Mouse (Mus musculus) heart, embryonic 14.5 days (tissue): Measurements from ENCODE around the gene Ispd. TPM values are rescaled to one million over a fixed set of nuclear protein-coding genes. Genes with fewer than 3 reads are reported as not detected.

ENCODE experiments used
- ATAC-seq: fragments of 200-750 bp; cut with Nextera tagmentation; 2 replicates; pipeline ENCODE4 v1.8.0; 2017; ENCODE audit warnings: low read depth, moderate TSS enrichment; ENCODE audit not compliant: insufficient number of reproducible peaks, insufficient read depth, low FRiP score
- H3K27ac ChIP-seq, 2 experiments: fragments of 200-500 bp in 1 of 2; fragments of 300-500 bp in 1 of 2; sonication (generic) in 1 of 2; replicated peaks in 1 of 2; 2 replicates each; pipeline ENCODE4 v1.5.1; 2012 to 2014; ENCODE audit warnings: low read depth in 2 of 2, low read length in 2 of 2, control low read depth in 1 of 2, mild to moderate bottlenecking in 1 of 2, mixed read lengths in 1 of 2; ENCODE audit not compliant: control insufficient read depth in 1 of 2, insufficient read depth in 1 of 2
- H3K27me3 ChIP-seq: fragments of 300-500 bp; sonication (generic); 2 replicates; pipeline ENCODE4 v1.6.1; 2014; ENCODE audit warnings: mild to moderate bottlenecking, low read length, control low read depth; ENCODE audit not compliant: control insufficient read depth, insufficient read depth
- H3K36me3 ChIP-seq: fragments of 300-500 bp; sonication (generic); 2 replicates; pipeline ENCODE4 v1.6.1; 2014; ENCODE audit warnings: mild to moderate bottlenecking, control low read depth, low read length, mixed read lengths; ENCODE audit not compliant: control insufficient read depth, insufficient read depth
- H3K4me1 ChIP-seq, 2 experiments: fragments of 200-500 bp in 1 of 2; fragments of 300-500 bp in 1 of 2; sonication (generic) in 1 of 2; 2 replicates each; pipeline ENCODE4 v1.6.1; 2012 to 2014; ENCODE audit warnings: low read length in 2 of 2, control low read depth in 1 of 2, mixed read lengths in 1 of 2; ENCODE audit not compliant: control insufficient read depth in 2 of 2, insufficient read depth in 2 of 2
- H3K4me2 ChIP-seq: fragments of 300-500 bp; sonication (generic); 2 replicates; pipeline ENCODE4 v1.6.1; 2014; ENCODE audit warnings: mild to moderate bottlenecking, low read length
- H3K4me3 ChIP-seq, 2 experiments: fragments of 200-500 bp in 1 of 2; fragments of 300-500 bp in 1 of 2; sonication (generic) in 1 of 2; 2 replicates each; pipeline ENCODE4 v1.5.1; 2012 to 2014; ENCODE audit warnings: low read length in 2 of 2, mild to moderate bottlenecking in 2 of 2, control low read depth in 1 of 2, low read depth in 1 of 2, moderate library complexity in 1 of 2; ENCODE audit not compliant: control insufficient read depth in 1 of 2, insufficient read depth in 1 of 2
- H3K9ac ChIP-seq: fragments of 300-500 bp; sonication (generic); 2 replicates; pipeline ENCODE4 v1.6.1; 2014; ENCODE audit warnings: mild to moderate bottlenecking, low read length
- H3K9me3 ChIP-seq: fragments of 300-500 bp; sonication (generic); 2 replicates; pipeline ENCODE4 v1.6.1; 2016; ENCODE audit warnings: low read length, control low read depth; ENCODE audit not compliant: control insufficient read depth
- WGBS: fragments of 180-500 bp; shearing (Covaris S2); extraction: QIAGEN DNeasy Blood & Tissue Kit; methylation state at CpG from one replicate; pipeline ENCODE4 v1.1.7; 2014; 5-methylcytosine and 5-hydroxymethylcytosine counted together
- polyA plus RNA-seq: library from polyadenylated mRNA; unstranded; fragments of >200 nt; fragmentation: Nextera tagmentation; extraction: Ambion mirVana; gene quantifications from 2 replicates; pipeline ENCODE4 v1.2.1, GENCODE M21; 2014

The Ispd gene
- polyA plus RNA-seq, 1 experiment from 2014 or later, result 13.8 TPM

DNA sequence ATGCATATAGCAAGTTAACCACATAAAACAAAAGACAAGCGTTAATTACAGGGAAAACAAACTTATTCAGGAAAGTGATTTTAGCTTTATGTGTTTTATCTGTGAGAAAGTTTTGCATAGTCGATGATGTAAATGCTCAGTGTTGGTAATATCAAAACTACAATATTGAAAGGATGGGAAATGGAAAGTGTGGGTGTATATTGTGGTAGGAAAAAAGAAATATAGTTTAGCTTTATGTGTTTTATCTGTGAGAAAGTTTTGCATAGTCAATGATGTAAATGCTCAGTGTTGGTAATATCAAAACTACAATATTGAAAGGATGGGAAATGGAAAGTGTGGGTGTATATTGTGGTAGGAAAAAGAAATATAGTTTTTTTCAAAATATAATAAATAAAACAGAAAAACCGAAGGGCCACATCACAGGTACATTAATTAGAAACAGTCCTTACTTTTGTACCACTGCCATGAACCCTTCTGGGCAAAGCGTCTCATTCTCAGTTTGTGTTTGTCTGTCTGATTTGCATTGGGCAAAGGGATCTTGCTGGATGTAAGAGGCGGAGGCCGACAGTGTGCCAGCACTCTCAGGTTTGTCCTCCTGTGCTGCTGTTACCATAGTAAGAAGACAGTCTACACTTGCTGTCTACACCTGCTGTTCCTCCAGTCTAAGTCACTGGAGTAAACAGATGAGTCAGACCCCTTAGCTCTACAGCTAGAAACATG is 87.2 kb downstream of the Ispd start:
- no peak overlapping the region for H3K4me2 ChIP-seq
- no peak overlapping the region for H3K9ac ChIP-seq
- 86% methylated on average over 6 of the region's 6 CpGs for WGBS
- no peaks in the 10 kb centered on the region for H3K9me3 ChIP-seq
- H3K27ac ChIP-seq, result no peak overlapping the region
- no peaks in the 10 kb centered on the region for H3K4me1 ChIP-seq
- no peak overlapping the region for H3K4me3 ChIP-seq
- H3K36me3 ChIP-seq, result no peaks in the 10 kb centered on the region
- no peaks in the 10 kb centered on the region for H3K27me3 ChIP-seq
- ATAC-seq, result no peak

- WGBS, result 78% methylated on average over 4 of the region's 4 CpGs
- H3K27me3 ChIP-seq, result no peaks in the 10 kb centered on the region
- H3K4me3 ChIP-seq, result no peak overlapping the region
- no peaks in the 10 kb centered on the region for H3K9me3 ChIP-seq
- H3K9ac ChIP-seq, result no peak overlapping the region
- no peak overlapping the region for H3K27ac ChIP-seq
- ATAC-seq, result no peak
- no peaks in the 10 kb centered on the region for H3K36me3 ChIP-seq
- H3K4me1 ChIP-seq, result peaks cover 0 to 4% of the 10 kb centered on the region in 2 experiments; a peak in 1 of 4 replicates
- no peak overlapping the region for H3K4me2 ChIP-seq
Measured at GRCm38 (mm10) chr12:36471411-36471810, 90.2 kb downstream of the Ispd start.

GRCm38 (mm10) chr12:36474171-36474570 is 92.9 kb downstream of the Ispd start:
- no peak overlapping the region for H3K4me3 ChIP-seq
- no peaks in the 10 kb centered on the region for H3K27me3 ChIP-seq
- H3K9ac ChIP-seq, result no peak overlapping the region
- no peak overlapping the region for H3K27ac ChIP-seq
- no peaks in the 10 kb centered on the region for H3K9me3 ChIP-seq
- H3K36me3 ChIP-seq, result no peaks in the 10 kb centered on the region
- no peak overlapping the region for H3K4me2 ChIP-seq
- H3K4me1 ChIP-seq, result peaks cover 4 to 7% of the 10 kb centered on the region in 2 experiments
- WGBS, result 79% methylated on average over 3 of the region's 3 CpGs
- no peak for ATAC-seq

DNA sequence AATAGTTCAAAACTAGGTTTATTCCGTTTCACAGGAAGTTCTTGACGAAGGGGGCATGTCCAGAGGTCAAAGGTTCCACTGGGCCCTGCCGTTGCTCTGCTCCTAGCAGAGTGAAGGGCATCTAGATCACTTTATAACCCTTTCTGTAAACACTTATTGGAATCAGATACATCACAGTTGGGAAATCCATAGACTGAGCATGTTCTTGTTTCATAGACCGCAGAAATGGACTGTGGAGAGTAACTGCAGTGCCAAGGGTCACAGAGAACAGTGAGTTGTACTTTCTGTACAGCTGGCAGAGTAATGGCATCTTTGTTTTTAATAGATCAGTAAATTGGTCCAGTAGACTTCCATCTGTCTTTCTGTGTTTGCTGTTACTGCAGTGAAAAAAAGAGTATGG is 94.0 kb downstream of the Ispd start:
- Histone ChIP-seq H3K36me3 (no peaks in the 10 kb centered on the region), H3K4me1 (peaks cover 4 to 7% of the 10 kb centered on the region in 2 experiments), H3K4me3 (no peak overlapping the region), H3K27ac (no peak overlapping the region), H3K4me2 (no peak overlapping the region), H3K27me3 (no peaks in the 10 kb centered on the region), H3K9ac (no peak overlapping the region), H3K9me3 (no peaks in the 10 kb centered on the region)
- ATAC-seq, result no peak
- WGBS, result 82% methylated on average over 4 of the region's 4 CpGs

DNA sequence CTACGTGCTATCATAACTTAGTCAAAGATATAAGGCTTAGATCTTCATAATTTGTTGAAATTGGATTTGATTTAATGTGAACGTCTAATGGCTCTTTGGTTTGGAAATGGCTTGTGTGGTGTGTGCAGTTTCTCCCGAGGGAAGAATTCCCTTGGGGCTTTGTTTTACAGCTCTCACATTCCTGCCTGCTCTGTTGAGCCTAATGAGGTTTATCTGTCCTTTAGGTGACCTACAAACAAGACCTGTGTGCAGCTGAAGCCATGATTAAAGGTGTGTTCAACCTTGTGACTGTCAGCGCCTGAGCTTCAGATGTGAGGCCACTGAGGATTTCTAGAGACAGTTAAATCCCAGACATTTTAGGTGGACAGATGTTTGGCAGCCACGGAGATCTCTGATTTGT is 95.2 kb downstream of the Ispd start:
- WGBS, result 42% methylated on average over 5 of the region's 5 CpGs

DNA sequence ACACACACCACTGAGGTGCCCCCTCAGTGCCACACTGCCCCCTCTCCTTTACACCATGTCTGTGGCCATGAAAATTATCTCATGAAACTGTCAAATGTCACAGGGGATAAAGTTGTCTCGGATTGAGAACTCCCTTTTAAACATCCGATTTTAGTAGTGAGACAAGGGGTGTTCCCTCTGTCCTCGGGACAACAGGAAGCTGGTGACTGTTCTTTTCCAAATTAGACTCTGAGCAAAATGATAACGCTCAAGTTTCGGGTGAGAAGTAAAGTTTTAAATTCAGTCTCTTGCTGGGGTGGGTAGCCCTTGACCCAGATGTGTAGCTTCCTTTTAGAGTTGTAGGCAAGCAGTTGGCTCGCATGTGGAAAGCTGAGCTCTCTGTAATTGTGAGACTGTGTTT is 96.3 kb downstream of the Ispd start:
- no peaks in the 10 kb centered on the region for H3K36me3 ChIP-seq
- no peaks in the 10 kb centered on the region for H3K27me3 ChIP-seq
- no peak overlapping the region for H3K9ac ChIP-seq
- WGBS, result 40% methylated on average over 6 of the region's 6 CpGs
- H3K4me2 ChIP-seq, result no peak overlapping the region
- H3K9me3 ChIP-seq, result no peaks in the 10 kb centered on the region
- no peak overlapping the region for H3K4me3 ChIP-seq
- ATAC-seq, result no peak
- peaks cover 4 to 7% of the 10 kb centered on the region in 2 experiments for H3K4me1 ChIP-seq
- H3K27ac ChIP-seq, result peak overlapping the region in 1 of 2 experiments; percentile 10; a peak in 1 of 4 replicates

More for the DNA sequence above, 95.2 kb downstream of the Ispd start:
- no peak overlapping the region for H3K4me2 ChIP-seq
- peaks cover 4 to 7% of the 10 kb centered on the region in 2 experiments for H3K4me1 ChIP-seq
- no peaks in the 10 kb centered on the region for H3K9me3 ChIP-seq
- H3K4me3 ChIP-seq, result no peak overlapping the region
- peak overlapping the region in 1 of 2 experiments; percentile 62; a peak in 1 of 4 replicates for H3K27ac ChIP-seq
- no peaks in the 10 kb centered on the region for H3K27me3 ChIP-seq
- no peak for ATAC-seq
- no peaks in the 10 kb centered on the region for H3K36me3 ChIP-seq
- no peak overlapping the region for H3K9ac ChIP-seq

- H3K9me3 ChIP-seq, result no peaks in the 10 kb centered on the region
- H3K4me1 ChIP-seq, result peaks cover 4 to 7% of the 10 kb centered on the region in 2 experiments
- no peak overlapping the region for H3K4me2 ChIP-seq
- no peaks in the 10 kb centered on the region for H3K27me3 ChIP-seq
- ATAC-seq, result no peak
- no peaks in the 10 kb centered on the region for H3K36me3 ChIP-seq
- WGBS, result 68% methylated on average over 3 of the region's 3 CpGs
- H3K9ac ChIP-seq, result no peak overlapping the region
- H3K4me3 ChIP-seq, result no peak overlapping the region
- H3K27ac ChIP-seq, result no peak overlapping the region
Measured at GRCm38 (mm10) chr12:36477926-36478325, 96.7 kb downstream of the Ispd start.

DNA sequence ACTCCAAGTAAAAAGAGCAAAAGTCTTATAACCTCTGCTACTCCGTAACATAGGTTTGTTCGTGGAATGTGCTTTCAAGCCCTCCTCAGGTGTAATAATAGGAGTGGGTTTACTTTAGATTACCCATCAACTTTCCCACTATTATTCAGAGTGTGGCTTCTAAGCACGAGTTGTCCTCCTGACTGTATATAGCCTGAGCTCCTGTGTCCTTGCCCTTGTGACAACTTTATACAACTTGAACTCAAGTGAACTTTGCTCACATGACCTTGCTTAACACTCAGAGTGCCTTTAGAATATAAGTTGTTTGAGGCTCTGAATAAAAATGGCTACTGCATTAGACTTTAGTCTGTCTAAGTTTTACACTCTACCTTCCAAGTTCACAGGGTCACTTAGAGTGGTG is 100.5 kb downstream of the Ispd start:
- H3K4me3 ChIP-seq, result no peak overlapping the region
- WGBS, result 83% methylated on average over 3 of the region's 3 CpGs
- ATAC-seq, result no peak

More for the DNA sequence above, 100.5 kb downstream of the Ispd start:
- Histone ChIP-seq H3K9ac (no peak overlapping the region), H3K27me3 (no peaks in the 10 kb centered on the region), H3K4me1 (peaks cover 0 to 4% of the 10 kb centered on the region in 2 experiments; a peak in 3 of 4 replicates), H3K36me3 (no peaks in the 10 kb centered on the region), H3K27ac (no peak overlapping the region), H3K4me2 (no peak overlapping the region), H3K9me3 (no peaks in the 10 kb centered on the region)
